Mouse (Mus musculus) gastrocnemius, postnatal 10 days (tissue): ENCODE results near the gene Myl3. TPM values are rescaled to one million over a fixed set of nuclear protein-coding genes. Genes with fewer than 3 reads are reported as not detected.

ENCODE experiments used
- DNase-seq: peaks from one replicate; pipeline ENCODE4 v3.0.0; 2021; ENCODE audit warnings: mixed read lengths
- long read RNA-seq, 2 experiments: library from polyadenylated mRNA; stranded (forward); transcript quantifications; one replicate each; pipeline ENCODE4 v2.0.0; 2021
- total RNA-seq, 2 experiments: library from RNA; stranded (reverse); gene quantifications; 2 replicates each; pipeline ENCODE4 v1.2.3; 2021

Myl3 gene
- 100 to 1,000 TPM; 260 to 321 TPM for total RNA-seq
- long read RNA-seq, experiment 1, transcript Myl3-201 (7 exons, 937 nt), result major isoform, 180 of 212 reads
- long read RNA-seq, experiment 1, partial matches to known transcripts, result 18 of 212 reads
- long read RNA-seq, experiment 1, other reads (novel, unspliced or antisense), result 13 of 212 reads
- long read RNA-seq, experiment 2, transcript Myl3-201 (7 exons, 937 nt), result major isoform, 127 of 142 reads
- long read RNA-seq, experiment 2, partial matches to known transcripts, result 13 of 142 reads
- long read RNA-seq, experiment 2, other reads (novel, unspliced or antisense), result 2 of 142 reads

DNA sequence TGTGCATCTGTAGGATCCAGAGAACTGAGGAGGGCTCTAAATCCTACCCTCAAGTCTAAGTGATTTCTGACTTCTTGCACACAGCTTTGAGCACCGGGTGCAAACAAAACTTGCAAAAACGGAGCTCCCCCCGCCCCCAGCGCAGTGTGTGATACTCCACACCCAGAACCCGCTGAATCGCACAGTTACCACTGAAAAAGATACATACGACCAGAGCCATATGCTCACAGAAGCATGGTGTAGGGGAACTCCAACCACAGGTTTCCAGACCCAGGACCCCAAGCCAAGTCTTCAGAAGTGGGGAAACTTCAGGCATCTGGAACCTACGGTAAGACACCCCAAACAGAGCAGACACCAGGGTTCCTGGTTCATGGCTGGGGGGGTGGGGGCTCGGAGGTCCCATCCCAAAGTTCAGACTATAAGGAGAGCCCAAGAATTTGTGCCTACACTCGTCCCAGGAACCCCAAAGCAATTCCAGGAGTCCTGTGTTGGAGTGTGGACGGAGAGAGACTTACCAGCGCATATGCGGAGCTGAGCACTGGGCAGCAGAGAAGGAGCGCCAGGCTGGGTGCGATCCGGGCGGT, at the start of gene Myl3:
TSS of gene Myl3 (plus strand) at position 151 of the 584 bp plus-strand sequence.
- no peak for DNase-seq

DNA sequence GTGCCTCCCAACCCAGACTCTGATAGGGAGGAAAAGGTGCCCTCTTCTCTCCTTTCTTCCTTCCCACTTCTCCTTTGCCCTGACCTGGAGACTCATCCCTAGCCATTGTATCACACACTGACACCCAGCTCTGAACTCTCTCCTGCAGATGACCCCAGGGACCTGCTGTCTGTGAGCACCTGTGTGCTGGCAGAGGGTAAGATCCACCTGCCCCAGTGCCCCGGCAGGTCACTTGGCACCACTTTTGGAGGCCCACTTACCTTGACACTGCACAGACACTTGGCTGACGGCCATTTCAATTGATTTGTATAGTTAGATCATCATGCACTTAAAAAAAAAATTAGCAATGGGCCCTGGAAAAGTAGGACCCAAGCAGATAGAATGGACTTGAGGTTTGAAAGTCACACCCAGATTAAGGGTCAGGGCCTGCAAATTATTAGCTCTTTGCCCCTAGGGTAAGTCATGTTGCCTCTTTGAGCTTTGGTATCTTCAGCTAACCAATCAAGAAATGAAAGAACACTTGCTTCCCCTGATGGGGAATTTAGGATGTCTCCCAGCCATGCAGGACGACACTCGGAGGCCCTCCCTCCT, 46.4 kb upstream of the Myl3 start:
- no peak for DNase-seq

DNA sequence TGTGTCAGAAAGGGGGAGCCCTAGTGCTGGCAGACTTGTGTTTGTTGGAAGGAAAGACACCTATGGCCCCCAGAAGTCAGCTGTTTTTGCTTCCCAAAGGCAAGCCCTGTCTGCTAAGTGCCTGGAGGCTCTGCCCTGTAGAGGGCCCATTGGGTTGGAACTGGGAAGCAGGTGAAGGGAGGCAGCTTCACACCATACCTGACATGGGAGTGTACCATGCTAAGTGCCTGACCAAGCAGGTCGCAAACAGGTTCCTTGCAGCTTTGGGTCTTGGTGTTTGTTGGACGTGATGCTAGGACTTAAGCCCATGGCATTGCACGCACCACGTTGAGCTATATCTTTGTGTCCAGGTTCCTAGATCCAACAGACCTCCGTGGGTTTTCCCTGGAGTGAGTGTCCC, 45.2 kb upstream of the Myl3 start:
- no peak for DNase-seq

DNA sequence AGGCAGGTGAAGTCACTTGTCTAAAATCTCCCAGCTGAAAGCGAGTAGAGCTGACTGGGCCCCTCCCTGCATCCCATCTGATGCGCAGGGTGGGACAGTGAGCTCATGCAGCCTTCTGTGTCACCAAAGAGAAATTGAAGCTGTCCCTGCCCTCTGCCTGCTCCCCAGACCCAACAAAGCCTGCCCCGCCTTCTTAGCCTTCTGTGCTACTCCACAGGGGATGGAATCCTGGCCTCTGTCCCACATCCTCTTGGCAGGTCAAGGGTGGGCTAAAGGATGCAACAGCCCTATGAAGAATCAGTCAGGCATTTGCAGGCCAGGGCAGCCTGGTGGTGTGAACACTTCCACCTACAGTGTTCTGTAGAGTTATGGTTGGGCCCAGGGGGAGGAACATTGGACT, 44.2 kb upstream of the Myl3 start:
- no peak for DNase-seq

DNA sequence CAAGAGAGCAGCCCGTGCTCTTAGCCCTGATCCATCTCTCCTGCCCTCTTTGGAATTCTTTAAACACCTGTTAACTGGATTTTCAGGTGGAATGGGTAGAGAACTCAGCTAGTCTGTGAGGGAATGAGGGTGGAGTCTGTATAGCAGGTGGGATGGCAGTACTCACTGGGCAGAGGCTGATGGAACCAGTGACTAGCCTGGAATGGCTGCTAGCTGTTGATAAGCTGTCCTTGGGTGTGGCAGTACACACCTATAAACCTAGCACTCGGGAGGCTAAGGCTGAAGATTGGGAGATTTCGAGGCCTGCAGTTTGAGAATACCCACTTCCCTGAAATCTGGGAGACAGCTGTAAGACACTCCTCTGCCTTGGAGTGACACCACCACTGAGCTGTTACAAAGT, 42.1 kb upstream of the Myl3 start:
- no peak for DNase-seq

DNA sequence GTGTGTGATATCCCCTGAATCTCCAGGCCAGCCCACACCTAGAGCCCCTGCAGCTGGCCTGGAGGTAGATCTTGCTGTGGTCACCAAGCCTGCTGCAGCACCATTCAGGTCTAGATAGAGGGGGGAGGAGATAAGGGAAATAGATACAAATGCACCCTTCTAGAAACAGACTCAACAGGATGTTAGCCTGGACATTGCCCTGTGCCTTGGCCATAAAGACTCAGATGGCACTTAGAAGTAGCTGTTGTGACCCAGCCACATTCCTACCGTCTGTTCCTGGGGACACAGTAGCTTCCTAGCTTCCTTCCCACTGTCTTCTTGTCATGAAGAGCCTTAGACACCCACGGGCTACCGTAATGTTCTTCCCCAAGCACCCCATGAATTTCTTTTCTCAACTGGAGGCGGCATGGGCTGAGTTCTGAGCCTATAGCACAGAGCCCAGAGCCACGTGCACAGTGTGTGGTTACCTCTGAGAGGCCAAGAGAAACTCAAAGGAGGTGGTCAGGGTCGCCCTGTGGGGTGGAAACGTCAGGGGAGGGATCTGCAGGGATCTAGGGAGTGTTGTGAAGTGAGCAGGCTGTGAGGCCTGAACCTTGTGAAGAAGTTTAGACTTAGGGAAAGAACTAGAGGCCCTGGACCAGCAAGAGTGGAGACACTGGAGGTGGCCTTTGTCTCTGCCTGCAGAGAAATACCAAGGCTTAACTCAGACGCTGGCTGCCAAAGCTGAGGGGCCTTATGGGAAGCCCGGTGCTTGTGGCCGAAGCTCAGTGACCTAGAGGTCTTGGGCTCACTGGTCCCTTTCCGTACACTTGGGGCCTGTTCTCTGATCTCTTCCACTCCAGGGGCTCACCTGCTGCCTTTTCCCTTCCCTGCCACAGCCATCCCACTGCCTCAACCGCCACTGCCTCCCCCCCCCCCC, 40.3 kb upstream of the Myl3 start:
- no peak for DNase-seq

DNA sequence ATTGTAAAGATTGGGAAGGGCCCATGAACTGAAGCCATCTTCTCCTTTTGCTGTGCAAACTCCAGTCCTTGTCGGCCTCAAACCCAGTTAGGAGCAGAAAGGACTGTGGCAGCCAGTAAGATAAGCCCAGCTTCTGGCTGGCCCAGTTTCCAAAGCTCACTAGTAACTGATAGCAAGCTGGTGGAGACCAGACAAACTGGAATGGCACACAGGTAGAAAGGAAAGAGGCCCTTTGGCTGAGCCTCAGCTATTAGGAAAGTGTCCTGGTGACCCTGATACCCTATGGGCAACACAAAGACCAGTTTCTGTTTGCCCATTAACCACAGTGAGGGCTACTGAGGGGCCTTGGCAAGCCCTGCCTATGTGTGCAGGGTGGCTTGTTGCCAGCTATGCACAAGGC, 38.8 kb upstream of the Myl3 start:
- DNase-seq, result no peak

DNA sequence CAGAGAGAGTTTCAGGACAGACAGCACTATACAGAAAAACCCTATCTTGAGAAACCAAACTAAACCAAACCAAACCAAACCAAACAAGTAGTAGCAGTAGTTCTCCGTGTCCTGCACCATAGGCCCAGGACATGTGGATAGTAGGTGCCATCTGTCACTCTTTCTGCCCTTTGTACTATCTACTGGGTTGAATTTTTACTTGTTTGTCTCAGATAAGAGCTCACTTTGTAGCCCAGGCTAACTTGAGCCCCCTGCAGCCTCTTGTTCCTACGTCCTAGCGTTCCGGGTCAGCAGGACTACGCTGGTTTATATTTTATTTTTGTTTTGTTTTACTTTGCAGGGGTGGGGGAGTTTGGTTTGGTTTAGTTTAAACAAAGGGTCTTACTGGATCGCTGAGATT, 37.7 kb upstream of the Myl3 start:
- DNase-seq, result no peak

DNA sequence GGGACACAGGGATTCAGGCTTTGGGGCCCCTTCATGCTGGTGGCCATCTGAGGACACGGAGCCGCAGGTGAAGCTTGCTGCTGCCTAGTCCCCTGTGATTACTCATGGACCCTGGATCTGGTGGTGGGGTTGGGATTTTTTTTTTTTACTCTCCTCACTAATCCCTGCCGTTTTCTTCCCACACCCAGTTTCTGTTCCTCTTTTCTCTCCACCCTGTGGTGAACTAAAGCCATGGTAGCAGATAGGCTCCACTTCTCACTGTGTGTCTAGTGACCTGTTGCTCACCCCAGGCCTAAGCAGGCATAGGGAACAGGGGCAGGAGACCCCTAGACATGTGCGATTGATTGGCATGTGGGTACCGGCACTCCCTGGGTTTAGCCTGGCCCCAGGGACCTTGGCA, 34.9 kb upstream of the Myl3 start:
- no peak for DNase-seq

DNA sequence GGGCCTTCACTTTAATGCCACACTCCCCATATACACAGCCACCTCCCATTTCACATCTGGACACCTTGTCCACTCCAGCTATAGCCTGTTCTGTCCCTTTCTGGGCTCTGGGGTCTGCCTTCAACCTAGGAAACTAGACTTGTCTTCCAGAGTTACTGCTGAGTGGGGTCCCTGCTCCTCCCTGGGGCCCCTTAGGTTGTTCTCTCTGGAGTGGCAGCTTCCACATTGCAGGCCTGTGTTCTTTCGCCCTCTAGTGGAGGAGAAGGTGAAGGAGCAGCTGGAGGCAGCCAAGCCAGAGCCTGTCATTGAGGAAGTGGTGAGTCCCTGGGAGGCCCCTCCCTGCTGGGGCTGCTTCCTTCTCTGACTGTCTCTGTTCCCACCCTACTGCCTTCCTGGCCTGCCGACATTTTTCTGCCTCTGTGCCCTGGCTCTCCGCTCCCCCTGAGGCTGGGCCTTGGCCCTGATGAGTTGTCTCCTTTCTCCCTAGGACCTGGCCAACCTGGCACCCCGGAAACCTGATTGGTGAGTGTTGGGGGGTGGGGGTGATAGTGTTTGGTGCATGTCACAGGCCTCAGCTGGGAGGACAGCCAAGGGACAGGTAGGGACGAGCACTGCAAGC, 31.9 kb upstream of the Myl3 start:
- peak; percentile 63 for DNase-seq

DNA sequence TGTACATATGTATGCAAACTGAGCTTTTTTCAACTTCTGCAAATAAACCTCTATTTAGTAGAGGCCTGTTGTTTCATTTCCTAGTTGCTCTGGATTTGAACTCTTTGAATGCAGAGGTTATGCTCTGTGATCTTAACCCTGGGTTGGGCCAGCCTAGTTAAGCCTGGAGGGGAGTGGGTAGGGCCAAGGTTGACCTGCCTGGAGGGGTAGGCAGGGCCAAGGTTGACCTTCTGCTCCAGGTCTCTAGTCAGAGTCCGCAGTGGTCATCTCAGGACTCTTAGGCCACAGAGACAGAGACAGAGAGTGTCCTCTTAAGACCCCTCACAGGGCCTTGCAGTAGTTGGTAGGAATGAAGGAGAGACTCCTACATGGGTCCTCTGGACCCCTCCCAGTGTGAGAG, 30.1 kb upstream of the Myl3 start:
- DNase-seq, result no peak

DNA sequence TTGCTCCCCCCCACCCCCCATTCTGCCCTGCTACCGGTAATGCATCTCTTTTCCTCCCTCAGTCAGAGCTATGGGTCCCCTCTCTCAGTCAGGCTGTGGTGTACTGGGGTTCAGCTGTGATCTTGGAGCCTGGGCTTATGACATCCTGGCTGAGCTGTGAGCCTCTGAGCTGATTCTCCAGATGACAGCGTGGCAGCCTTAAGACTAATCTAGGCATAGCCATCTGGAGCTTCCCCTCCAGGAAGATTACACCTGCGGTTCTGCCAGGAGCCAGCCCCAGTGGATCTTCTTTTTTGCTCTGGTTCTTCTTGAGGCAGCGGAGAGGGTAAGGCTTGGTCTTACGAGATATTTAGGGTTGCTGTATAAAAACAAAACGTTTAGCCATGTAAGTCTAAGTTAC, 29.7 kb upstream of the Myl3 start:
- no peak for DNase-seq

DNA sequence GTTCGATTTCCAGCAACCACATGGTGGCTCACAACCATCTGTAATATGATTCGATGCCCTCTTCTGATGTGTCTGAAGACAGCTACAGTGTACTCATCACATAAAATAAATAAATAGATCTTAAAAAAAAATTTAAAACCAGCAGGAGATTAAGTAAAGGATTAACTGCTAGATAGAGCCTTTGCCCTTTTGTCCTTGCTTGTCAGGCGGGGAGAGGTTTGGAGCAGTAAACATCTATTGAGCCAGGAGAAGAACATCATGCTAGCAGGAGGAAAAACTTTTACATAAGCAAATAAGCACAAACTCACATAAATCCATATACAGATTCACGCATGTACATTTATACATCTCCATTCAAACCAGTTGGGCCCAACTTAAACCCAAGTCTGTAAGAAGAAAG, 29.1 kb upstream of the Myl3 start:
- no peak for DNase-seq

DNA sequence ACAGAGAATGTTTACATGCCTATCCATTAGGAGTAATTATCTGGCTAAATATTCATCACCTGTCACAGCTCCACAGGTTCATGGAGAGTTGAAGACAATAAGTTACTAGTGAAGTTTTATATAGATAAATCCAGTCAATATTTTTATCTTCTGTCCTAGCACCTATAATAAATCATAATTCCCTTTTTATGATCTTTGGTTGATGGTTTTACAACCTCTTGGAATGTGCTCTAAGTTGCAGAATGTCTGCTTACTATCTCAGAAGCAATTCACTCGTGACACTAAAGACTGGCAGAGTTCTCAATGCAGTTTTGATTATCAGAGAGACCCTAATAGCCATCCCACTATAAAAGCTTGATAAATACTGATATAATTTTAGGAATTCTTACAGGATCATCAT, 28.3 kb upstream of the Myl3 start:
- no peak for DNase-seq

DNA sequence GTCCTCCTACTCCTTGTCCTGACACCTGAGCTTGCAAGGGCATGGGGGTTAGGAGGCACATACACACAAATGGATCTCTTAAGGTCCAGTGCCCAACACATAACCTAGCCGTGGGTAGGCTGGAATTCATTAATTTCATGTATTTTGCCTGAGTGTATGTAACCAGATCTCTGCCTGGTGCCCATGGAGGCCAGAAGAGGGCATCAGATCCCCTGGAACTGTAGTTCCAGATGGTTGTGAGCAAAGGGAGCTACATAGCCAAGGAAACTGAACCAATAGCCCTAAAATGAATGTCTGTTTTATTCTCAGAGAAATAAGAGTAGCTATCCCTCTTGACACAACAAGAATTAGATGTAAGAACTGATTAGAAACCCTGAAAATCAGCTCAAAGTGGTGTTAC, 26.2 kb upstream of the Myl3 start:
- DNase-seq, result no peak

DNA sequence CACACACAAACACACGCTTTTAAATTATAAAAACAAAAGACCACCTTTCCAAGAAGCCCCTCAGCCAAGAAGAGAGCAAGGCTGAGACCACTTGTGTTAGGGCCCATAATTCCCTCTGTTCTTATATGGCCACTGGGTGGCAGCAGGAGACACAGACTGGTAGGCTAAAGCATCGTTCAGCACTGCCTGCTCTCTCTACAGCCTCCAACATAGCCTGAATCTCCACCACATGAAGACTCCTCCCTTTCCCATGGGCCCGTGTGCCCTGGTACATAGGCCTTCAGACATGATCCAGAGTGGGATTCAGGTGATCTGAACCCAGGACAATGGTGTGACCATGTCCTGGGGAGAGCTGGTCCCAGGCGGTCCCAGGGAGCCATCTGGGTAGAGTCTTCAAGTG, 24.9 kb upstream of the Myl3 start:
- peak; percentile 46 for DNase-seq

DNA sequence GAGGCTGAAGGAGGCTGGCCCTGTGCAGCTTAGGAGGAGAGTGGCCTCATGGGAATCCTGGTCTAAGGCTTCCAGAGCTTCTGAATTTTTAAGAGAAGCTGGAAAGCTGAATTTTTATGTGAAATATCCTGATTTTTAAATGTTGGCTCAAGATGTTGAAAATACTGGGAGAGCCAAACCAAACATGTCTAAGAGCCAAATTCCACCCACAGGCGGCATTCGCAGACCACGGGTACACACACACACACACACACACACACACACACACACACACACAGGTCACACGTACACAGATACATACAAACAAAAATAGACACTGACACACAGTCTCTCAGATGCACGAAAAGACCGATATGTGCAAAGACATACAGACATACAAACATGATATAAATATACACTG, 23.6 kb upstream of the Myl3 start:
- no peak for DNase-seq

DNA sequence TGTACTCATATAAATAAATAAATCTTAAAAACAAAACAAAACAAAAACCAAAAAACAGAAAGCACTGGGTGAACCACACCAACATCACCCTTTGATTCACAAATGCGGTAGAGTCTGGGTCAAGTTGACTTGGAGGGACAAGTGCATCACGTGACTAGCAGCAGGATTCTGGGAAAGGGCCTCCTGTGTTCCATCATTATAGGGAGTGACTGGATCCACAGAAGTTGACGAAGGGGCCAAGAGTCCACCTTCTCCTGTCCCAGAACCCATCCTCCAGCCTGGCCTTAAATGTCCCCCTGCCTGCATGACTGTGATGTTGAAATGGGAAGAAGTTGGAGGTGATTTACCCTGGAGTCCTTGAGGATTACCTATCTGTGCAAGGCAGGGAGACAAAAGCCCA, 22.9 kb upstream of the Myl3 start:
- no peak for DNase-seq

DNA sequence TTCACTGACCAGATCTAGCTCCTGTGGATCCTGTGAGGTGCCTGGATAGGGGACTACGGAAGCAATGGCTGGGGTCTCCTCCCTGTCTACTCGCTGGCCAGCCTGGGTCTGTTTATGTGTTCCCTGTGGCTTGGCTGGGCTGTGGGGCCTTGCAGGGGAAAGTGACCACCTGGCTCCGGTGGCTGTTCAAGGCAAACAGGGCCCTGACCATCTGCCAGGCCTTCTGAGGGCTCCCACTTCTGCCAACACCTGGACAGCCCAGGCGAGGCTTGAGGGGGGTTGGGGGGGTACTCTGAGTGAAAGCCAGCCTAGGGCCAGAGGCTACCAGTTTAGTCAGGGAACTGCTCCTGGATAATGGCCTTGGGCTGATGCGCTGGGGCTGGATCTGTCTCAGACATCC, 21.7 kb upstream of the Myl3 start:
- no peak for DNase-seq

DNA sequence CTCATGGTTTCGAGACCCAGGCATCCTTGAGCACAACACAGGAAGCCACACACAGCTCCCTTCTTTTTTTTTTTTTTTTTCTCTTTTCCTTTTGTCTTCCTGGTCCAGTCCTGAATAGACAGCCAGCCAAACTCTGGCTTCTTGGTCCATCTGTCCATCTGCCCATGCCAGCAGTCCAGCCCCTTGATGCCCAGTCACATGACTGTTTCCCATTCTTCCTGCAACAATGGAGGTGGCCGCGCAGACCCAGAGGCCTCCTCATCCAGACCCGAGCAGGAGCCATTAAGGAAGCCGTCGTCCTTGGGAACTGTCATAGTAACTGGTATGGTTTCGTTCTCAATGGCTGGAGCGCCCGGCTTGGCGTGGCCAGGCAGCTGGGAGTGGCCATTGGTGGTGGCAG, 19.6 kb upstream of the Myl3 start:
- DNase-seq, result no peak

DNA sequence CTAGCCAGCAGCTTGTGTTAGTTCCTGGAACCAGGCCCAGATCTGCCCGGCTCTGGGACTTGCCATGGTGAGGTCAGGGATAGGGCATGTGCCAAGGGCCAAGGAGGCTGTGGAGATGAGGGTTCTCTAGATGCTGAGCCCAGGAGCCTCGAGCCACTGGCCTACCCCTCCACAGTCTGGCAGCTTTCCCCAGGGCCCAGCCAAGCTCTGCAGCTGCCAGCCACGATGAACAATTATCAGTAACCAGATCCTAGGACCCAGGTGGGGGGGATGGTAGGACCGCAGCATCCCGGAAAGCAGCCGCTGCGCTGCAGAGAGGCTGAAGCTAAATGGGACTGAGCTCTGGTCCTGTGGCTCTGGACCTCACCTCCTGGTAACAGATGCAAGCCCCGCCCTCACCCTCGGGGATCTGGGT, 15.9 kb upstream of the Myl3 start:
- peak; percentile 46 for DNase-seq

DNA sequence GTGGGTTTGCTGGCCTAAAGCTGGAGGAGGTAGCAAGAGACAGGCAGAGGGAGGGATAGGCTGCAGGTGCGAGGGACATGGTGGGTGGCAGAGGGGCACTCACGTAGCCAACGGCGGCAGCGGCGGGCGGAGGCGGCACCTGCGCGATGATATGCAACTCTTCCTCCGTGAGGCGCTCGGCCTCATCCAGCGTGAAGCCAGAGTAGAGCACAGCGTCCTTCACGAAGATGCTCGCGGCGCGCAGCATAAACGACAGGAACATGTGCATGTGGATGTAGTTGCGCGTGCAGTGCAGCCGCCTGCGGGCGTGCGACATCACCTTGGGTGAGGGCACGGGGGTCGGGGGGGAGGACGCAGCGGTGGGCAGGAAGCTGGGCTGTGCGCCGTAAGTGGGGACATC, 14.8 kb upstream of the Myl3 start:
- DNase-seq, result no peak

DNA sequence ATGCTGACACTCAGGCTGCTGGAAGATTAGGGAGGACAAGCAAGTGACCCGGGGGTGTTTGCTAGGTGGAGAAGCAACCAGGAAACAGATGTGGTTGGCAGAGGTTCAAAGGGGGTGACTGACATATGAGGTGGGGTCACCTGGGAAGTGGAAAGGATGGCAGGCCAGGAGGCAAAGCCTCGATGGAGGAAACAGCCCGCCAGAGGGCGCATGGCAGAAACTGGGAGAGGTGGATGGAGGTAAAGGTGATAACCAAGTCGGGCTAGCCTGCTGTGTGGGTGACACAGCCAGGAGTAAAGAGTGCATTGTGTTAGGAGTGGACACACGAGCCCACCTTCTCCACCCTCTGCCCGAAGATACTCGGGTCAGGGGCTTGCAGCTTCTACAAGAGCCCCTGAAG, 11.8 kb upstream of the Myl3 start:
- DNase-seq, result peak; percentile 53
